Mouse (Mus musculus) liver, adult 2 months (tissue): ENCODE results near the gene Ezr.

Source experiments
- CTCF ChIP-seq: fragments of 200-500 bp; IDR thresholded peaks from 2 replicates; pipeline ENCODE4 v1.5.1; 2011; ENCODE audit warnings: low read depth, low read length, control low read depth
- POLR2A ChIP-seq: fragments of 200-500 bp; IDR thresholded peaks from 2 replicates; pipeline ENCODE4 v1.6.1; 2011; ENCODE audit warnings: low read length, control low read depth; ENCODE audit not compliant: insufficient read depth; ENCODE audit errors: extremely low read depth

GRCm38 (mm10) chr17:6776123-6776522 is 6.5 kb downstream of the Ezr start:
- TF ChIP-seq CTCF (no peak), POLR2A (no peak)
